Mouse (Mus musculus) splenic B cell, adult 2 months (primary cell): ENCODE data around the gene Gm28308.

Experiments used
- DNase-seq: peaks from one replicate; pipeline ENCODE4 v3.0.0-alpha.2; 2011; ENCODE audit warnings: low read depth, low spot score
- H3K27me3 ChIP-seq: 2 replicates; pipeline ENCODE4 v1.6.1; 2012; ENCODE audit warnings: mild to moderate bottlenecking, low read length, moderate library complexity, mixed read lengths; ENCODE audit not compliant: control insufficient read depth, poor library complexity, insufficient read depth, severe bottlenecking
- H3K36me3 ChIP-seq: 2 replicates; pipeline ENCODE4 v1.6.1; 2012; ENCODE audit warnings: mild to moderate bottlenecking, low read length, moderate library complexity, mixed read lengths; ENCODE audit not compliant: control insufficient read depth, poor library complexity, insufficient read depth, severe bottlenecking

Gm28308 gene

GRCm38 (mm10) chr6:52249826-52250225 is 36.7 kb upstream of the Gm28308 start:
- Histone ChIP-seq H3K27me3 (peaks cover 14% of the 10 kb centered on the region), H3K36me3 (no peaks in the 10 kb centered on the region)
- no peak for DNase-seq

- no peaks in the 10 kb centered on the region for H3K36me3 ChIP-seq
- DNase-seq, result no peak
- peaks cover 14% of the 10 kb centered on the region for H3K27me3 ChIP-seq
These were observed 36.2 kb upstream of the Gm28308 start for GRCm38 (mm10) chr6:52249415-52249738.

DNA sequence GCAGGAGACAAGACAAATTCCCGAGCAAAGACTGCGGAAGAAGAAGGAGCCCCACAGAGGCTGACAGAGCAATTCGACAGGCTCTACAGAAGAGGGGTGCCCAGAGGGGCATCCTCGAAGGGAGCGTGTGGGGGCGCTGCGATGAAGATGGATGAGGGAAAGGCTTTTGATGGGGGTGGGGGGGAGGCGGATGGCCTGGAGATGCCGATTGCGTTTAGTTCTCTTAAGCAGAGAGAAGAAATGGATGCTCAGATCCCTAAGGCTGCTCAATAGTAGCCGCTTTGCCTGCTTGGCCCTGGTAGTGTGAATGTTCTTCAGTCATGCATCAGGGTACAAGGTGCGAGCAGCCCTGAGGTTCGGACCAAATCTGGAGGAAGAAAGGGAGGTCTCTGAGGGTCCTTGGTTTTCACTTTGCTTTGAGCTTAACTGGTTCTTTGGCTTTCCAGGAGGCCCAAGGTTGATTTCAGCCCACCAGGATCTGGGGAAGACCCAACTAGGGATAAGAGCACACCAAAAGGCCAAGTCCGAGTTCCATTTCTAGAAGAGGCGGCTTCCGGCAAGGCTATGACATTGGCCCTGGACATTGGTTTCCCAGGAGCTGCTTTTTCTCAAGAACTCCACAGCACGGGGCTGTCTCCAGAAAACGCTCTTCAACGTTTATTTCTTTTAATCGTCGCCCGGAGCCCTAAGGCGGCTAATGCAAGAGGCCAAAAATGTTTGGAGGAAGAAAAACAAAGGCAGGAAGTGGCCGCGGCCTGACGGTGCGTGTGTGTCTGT is 35.7 kb upstream of the Gm28308 start:
- no peaks in the 10 kb centered on the region for H3K36me3 ChIP-seq
- no peak for DNase-seq
- H3K27me3 ChIP-seq, result peaks cover 10% of the 10 kb centered on the region

- no peak for DNase-seq
- Histone ChIP-seq H3K36me3 (no peaks in the 10 kb centered on the region), H3K27me3 (peaks cover 4% of the 10 kb centered on the region; the same call in 1 of the 2 replicates)
These were observed 34.9 kb upstream of the Gm28308 start for GRCm38 (mm10) chr6:52247766-52248637.

GRCm38 (mm10) chr6:52246916-52247315 is 33.8 kb upstream of the Gm28308 start:
- DNase-seq, result no peak
- no peaks in the 10 kb centered on the region; the same call in 1 of the 2 replicates for H3K27me3 ChIP-seq

GRCm38 (mm10) chr6:52246403-52246803 is 33.3 kb upstream of the Gm28308 start:
- DNase-seq, result no peak

More at GRCm38 (mm10) chr6:52246916-52247315, 33.8 kb upstream of the Gm28308 start:
- H3K36me3 ChIP-seq, result no peaks in the 10 kb centered on the region

GRCm38 (mm10) chr6:52245757-52246142 is 32.6 kb upstream of the Gm28308 start, which contains the start of gene Hoxa11:
TSS of gene Hoxa11 (minus strand) at chr6:52245810.
- no peaks in the 10 kb centered on the region for H3K36me3 ChIP-seq
- DNase-seq, result no peak
- no peaks in the 10 kb centered on the region; the same call in none of the 2 replicates for H3K27me3 ChIP-seq

More at GRCm38 (mm10) chr6:52246403-52246803, 33.3 kb upstream of the Gm28308 start:
- Histone ChIP-seq H3K27me3 (no peaks in the 10 kb centered on the region; the same call in 1 of the 2 replicates), H3K36me3 (no peaks in the 10 kb centered on the region)

DNA sequence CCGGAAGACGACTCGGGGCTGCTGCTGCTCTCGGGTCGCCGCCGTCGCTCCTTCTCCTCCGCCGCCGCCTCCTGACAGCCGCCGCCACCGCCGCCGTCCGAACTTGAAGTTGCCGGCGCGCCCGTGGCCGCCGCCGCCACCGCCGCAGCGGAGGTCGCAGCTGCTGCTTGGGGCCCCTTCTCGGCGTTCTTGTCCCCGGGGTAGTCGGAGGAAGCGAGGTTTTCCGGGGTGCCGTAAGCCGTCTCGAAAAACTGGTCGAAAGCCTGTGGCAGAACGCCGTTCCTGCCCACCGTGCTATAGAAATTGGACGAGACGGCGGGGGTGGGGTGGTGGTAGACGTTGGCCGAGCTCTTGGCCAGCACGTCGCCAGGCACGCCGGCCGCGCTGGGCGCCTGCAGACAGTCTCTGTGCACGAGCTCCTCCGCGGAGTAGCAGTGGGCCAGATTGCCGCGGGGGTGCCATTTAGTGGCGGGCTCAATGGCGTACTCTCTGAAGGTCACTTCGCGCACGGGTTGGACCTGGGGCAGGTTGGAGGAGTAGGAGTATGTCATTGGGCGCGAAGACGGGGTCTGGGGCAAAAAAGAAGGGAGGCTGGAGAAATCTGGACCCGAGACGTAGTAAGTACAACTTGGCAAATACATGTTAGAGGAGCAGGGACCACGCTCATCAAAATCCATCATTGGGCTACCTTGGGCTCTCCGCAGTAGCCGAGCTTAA is 32.1 kb upstream of the Gm28308 start:
- Histone ChIP-seq H3K36me3 (no peaks in the 10 kb centered on the region), H3K27me3 (no peaks in the 10 kb centered on the region; the same call in none of the 2 replicates)
- no peak for DNase-seq

DNA sequence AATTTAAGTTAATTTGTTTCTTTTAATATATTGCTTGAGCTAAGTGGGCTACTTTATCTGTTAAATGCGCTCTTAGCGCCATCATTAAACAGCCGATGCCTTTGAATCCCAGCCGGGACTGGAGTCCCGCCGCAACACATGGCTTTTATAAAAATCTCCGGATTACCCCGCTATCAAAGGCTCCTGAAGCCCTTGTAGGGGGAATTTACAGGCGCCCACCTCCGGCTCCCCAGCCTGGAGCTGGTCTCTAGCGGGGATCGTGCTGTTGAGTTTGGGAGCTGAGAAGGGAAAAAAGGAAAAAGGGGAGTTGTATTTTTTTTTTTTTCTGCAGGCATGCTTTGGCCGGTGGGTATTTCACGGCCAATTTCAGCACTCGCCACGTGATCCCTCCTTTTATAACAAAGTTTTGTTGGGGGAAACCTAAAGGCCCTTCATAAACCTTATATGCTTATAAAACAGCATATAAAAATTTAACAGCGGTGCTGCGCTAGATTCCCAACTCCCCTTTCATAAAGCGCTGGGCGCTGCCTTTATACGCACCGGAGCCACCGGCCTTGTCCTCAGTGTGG is 31.4 kb upstream of the Gm28308 start:
- no peaks in the 10 kb centered on the region for H3K36me3 ChIP-seq
- no peak for DNase-seq
- no peaks in the 10 kb centered on the region; the same call in none of the 2 replicates for H3K27me3 ChIP-seq

GRCm38 (mm10) chr6:52243681-52244121 is 30.6 kb upstream of the Gm28308 start:
- Histone ChIP-seq H3K27me3 (no peaks in the 10 kb centered on the region; the same call in none of the 2 replicates), H3K36me3 (no peaks in the 10 kb centered on the region)
- DNase-seq, result no peak

GRCm38 (mm10) chr6:52242801-52243332 is 29.7 kb upstream of the Gm28308 start:
- H3K27me3 ChIP-seq, result no peaks in the 10 kb centered on the region; the same call in none of the 2 replicates
- DNase-seq, result no peak
- no peaks in the 10 kb centered on the region for H3K36me3 ChIP-seq

- DNase-seq, result no peak
- Histone ChIP-seq H3K36me3 (no peaks in the 10 kb centered on the region), H3K27me3 (no peaks in the 10 kb centered on the region; the same call in none of the 2 replicates)
These were observed 28.0 kb upstream of the Gm28308 start for GRCm38 (mm10) chr6:52241001-52241621.

GRCm38 (mm10) chr6:52240389-52241000 is 27.4 kb upstream of the Gm28308 start, which contains the start of gene Hoxa10:
TSS of gene Hoxa10 (minus strand) at chr6:52240854.
- peak; percentile 82 for DNase-seq
- H3K27me3 ChIP-seq, result no peaks in the 10 kb centered on the region; the same call in none of the 2 replicates
- H3K36me3 ChIP-seq, result no peaks in the 10 kb centered on the region
